Mouse (Mus musculus): ENCODE data around the gene Lcn2.

GRCm38 (mm10) chr2:32382689-32383088, 5.4 kb downstream of the Lcn2 start:
- TF ChIP-seq POLR2A (IDR thresholded peaks at IDR 0.05; ENCODE audit: control insufficient read depth, extremely low read depth, insufficient read depth, low read length, poor library complexity) (no peak), CTCF (IDR thresholded peaks at IDR 0.05; ENCODE audit: borderline replicate concordance, control insufficient read depth, extremely low read depth, insufficient read depth, low read length, poor library complexity) (no peak)

All from thymus, adult 2 months (tissue).